Mouse (Mus musculus): ENCODE measurements around the gene Foxa1. TPM values are rescaled to one million over a fixed set of nuclear protein-coding genes. Genes with fewer than 3 reads are reported as not detected.

The Foxa1 gene
- total RNA-seq, 2 experiments from 2014 or later: not detected

GRCm38 (mm10) chr12:57542746-57543626, 3.7 kb downstream of the Foxa1 start:
- intact Hi-C loops (cut with DNase I): loop anchor here (5.0 to 10.0 kb wide), 3 partner anchors 258 to 1088 kb away; no protein-coding TSS in a partner anchor
- DNase-seq (ENCODE audit: low spot score in 2 of 2): no peak

DNA sequence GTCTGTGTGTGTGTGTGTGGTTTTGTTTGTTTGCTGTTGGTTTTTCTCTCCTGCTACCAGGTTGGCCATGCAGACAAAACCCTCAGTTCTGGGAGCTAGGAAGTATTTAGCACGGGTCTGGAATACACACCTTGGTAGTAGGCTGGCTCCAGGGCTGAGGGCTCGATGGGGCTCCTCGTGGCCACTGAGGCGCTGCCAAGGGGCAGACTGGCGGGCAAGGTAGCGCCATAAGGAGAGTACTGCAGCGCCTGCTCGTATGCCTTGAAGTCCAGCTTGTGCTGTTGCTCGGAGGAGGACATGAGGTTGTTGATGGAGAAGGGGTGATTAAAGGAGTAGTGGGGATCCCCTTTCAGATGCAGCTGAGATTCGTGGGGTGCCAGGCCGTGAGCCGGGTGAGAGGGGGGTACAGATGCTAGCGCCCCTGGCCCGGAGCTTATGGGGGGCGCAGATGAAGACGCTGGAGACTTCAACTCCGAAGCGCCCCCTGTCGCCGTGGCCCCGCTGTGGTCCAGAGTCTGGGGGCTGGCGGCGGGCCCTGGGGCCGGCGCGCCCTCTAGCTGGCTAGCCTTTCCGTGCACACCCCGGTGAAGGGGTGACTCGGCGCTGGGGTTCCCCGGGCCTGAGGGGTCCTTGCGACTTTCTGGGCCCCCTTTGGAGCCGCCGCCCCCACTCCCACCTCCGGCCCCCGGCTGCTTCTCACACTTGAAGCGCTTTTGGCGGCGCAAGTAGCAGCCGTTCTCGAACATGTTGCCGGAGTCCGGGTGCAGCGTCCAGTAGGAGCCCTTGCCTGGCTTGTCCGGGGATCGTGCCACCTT, 4.6 kb downstream of the Foxa1 start:
- intact Hi-C loops (cut with DNase I): loop anchor here (5.0 to 10.0 kb wide), 3 partner anchors 257 to 1087 kb away; no protein-coding TSS in a partner anchor

GRCm38 (mm10) chr12:57541118-57541517, 5.6 kb downstream of the Foxa1 start:
- DNase-seq (ENCODE audit: low spot score in 2 of 2): no peak
- intact Hi-C loops (cut with DNase I): loop anchor here (5.0 to 10.0 kb wide), 3 partner anchors 256 to 1086 kb away; no protein-coding TSS in a partner anchor

More for the DNA sequence above, 4.6 kb downstream of the Foxa1 start:
- DNase-seq (ENCODE audit: low spot score in 2 of 2): peak in 1 of 2 experiments; percentile 10

GRCm38 (mm10) chr12:57539551-57539985, 7.1 kb downstream of the Foxa1 start:
- peak in 1 of 2 experiments; percentile 16 for DNase-seq (ENCODE audit: low spot score in 2 of 2)
- intact Hi-C loops (cut with DNase I): loop anchor here (5.0 kb wide), 2 partner anchors 842 to 927 kb away; partner anchors contain the start of gene Nkx2-9

GRCm38 (mm10) chr12:57538588-57539550, 7.8 kb downstream of the Foxa1 start:
- peak in 1 of 2 experiments; percentile 30 for DNase-seq (ENCODE audit: low spot score in 2 of 2)
- intact Hi-C loops (cut with DNase I): loop anchor here (5.0 kb wide), 2 partner anchors 842 to 927 kb away; partner anchors contain the start of gene Nkx2-9

DNA sequence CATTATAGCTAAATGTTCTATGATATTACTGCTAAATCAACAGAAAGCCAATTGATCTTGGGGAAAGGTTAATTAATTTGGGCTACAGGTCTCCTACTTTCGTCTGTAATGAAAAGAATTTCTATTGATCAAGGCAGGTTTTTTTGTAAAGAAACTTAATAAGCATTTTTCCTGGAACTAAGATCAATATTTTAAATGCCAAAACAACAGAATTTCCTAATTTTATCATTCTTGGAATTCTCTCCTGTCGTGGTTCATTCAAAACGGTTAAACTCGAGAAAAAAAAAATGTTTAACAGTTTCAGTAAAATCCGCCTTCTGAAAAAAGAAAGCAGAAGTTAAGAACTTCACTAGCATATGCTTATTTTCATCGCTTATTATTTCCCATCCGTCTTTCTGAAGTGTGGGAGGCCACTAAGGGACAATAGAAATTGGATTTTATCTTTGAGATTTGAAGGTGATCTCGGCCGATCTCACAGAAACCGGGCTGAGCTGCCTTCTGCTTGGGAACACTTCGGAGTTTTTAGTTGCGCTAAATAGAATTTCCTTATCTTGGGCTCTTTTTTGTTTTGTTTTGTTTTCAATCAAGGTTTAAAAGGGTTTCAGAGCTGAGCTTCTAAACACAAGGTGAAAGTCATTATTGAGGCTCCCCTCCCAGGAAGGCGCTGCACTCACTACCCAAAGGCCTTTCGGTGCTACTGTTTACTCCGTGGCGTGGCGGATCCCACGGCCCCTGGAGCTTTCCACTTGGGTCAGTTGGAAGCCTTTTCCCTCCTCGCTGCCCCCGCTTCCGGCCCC, 8.7 kb downstream of the Foxa1 start:
- intact Hi-C loops (cut with DNase I): loop anchor here (5.0 kb wide), 2 partner anchors 841 to 926 kb away; partner anchors contain the start of gene Nkx2-9
- DNase-seq (ENCODE audit: low spot score in 2 of 2): no peak

- no peak for DNase-seq (ENCODE audit: low spot score in 2 of 2)
- intact Hi-C loops (cut with DNase I): loop anchor here (5.0 kb wide), 2 partner anchors 840 to 925 kb away; partner anchors contain the start of gene Nkx2-9
These were observed 9.6 kb downstream of the Foxa1 start for GRCm38 (mm10) chr12:57536909-57537670.

DNA sequence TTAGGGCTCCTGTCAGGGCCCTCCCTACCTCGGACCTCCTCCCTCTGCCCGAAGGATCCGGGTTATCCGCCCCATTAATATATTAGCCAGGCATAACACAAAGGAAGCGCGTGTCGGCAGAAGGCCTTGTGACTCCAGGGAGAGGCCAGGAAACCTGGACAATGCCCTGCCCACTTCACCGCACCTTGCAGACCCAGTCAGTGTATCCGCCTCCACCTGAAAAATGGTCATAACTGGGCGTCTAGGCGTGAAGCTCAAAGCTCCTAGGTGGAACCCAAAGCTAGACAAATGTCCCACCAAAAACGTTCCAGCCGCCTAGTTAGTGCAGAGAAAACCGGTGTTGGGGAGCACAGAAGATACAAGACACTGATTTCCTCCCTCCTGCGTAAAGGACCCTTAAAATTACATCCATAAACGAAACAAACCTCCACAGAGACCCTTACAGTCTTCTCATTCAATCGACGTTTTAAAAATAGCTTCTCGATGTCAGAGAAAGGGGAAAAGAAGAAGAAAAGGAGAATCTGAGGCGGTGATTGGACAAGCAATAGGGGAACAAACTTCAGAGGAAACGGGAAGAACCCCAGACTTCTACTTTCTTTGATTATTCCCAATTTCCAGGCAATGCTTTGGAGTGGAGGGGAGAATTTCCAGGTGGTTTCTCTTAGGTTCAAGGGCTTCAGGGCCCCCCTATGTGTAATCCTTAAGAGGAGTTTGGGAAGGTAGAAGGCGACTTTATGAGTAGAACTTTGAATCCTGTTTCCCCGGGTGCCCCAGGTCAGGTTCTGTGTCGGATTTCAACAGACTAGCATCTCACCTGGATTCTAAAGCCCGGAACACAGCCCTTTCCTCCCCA, 10.4 kb downstream of the Foxa1 start:
- no peak for DNase-seq (ENCODE audit: low spot score in 2 of 2)
- intact Hi-C loops (cut with DNase I): loop anchor here (5.0 kb wide), 2 partner anchors 839 to 924 kb away; partner anchors contain the start of gene Nkx2-9

DNA sequence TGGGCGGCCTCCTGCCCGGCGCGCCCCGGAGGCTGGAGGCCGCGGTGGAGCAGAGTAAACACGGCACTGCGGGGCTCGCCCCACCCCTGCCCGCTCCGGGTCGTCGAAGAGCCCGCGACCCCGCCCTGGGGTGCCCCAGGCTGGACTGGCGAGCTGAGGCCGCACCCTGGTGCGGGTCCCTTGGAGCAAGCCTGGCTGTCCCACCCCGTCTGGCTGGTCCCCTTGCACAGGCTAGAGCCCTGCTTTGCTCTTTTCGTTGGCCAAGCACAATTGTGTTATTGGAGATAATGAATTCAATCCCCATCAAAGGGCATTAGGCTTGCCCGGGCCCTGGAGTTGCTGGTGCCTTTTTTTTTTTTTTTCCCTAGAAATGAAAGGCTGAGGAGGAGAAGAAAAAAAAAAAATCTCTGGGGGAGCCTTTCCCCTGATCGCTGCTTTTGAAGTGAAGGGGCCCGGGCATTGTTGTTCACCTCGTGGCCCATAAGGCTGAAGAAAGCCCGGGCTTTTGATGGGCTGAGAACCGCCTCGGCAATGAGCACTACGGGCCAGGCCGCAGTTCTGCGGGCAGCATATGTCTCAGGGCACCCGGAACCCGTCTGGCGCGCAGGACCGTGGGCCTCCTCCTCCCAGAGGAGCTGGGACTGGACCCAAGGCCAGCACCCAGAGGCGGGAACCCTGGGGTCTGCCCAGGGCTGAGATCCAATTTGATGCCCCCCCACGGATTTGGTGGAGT, 11.7 kb downstream of the Foxa1 start:
- intact Hi-C loops (cut with DNase I): loop anchor here (5.0 kb wide), 2 partner anchors 838 to 923 kb away; partner anchors contain the start of gene Nkx2-9
- no peak for DNase-seq (ENCODE audit: low spot score in 2 of 2)

DNA sequence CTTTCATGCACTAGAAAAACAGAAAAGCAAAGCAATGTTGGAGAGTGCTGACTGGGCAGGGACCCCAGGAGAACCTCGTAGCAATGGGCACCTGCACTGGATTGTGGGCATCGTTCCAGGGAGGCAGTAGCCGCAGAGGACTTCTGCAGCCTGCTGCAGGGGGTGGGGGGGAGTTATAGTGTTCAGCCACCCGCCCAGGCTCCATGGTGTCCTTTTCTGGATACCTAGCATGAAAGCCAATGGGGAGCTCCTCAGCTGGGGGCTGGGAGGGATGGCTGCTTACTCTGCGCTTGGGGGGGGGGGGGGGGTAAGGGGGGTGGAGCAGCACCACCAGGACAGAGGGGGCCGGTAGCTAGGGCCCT, 12.2 kb downstream of the Foxa1 start:
- intact Hi-C loops (cut with DNase I): no loop called here
- no peak for DNase-seq (ENCODE audit: low spot score in 2 of 2)

DNA sequence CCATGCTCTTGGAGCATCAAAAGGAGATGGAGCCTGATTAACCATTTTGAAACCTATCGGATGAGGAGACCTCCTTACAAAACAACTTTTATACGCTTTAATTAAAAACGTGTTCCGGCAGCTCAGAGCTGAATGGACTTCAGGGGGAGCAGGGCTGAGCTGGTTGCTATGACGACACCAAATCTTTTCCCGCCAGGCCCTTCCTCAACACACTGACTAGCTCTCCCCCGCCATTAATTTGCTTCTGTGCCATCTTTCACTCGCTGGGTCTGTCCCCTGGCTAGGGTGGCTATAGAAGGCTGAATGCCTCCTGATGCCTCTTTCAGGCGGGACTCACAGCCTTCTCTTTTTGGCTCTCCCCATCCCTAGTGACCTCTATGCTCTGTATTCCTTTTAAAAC, 16.2 kb downstream of the Foxa1 start:
- intact Hi-C loops (cut with DNase I): no loop called here
- no peak for DNase-seq (ENCODE audit: low spot score in 2 of 2)

GRCm38 (mm10) chr12:57528335-57528734, 18.4 kb downstream of the Foxa1 start:
- DNase-seq (ENCODE audit: low spot score in 2 of 2): no peak
- intact Hi-C loops (cut with DNase I): no loop called here

GRCm38 (mm10) chr12:57515702-57516377, 30.9 kb downstream of the Foxa1 start:
- intact Hi-C loops (cut with DNase I): no loop called here
- DNase-seq (ENCODE audit: low spot score in 2 of 2): no peak

DNA sequence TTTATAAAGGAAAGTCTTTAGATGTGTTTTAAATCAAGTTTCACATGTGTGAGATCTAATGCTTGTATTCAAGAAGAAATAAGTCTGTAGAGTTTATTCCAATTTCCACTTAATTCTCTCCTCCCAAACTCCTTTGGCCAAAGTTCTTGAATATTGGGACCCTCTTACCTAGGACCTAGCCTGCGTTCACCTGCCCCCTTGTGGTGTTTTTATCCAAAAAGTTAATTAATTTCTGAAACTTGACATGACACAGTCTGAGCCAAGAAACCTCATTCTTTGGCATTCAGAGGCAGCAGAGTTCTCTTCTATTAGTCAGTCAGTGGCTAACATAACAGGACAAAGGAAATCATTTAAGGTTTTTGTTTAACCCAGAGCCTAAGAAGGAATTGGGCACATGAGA, 32.2 kb downstream of the Foxa1 start:
- DNase-seq (ENCODE audit: low spot score in 2 of 2): no peak
- intact Hi-C loops (cut with DNase I): no loop called here

- intact Hi-C loops (cut with DNase I): no loop called here
- no peak for DNase-seq (ENCODE audit: low spot score in 2 of 2)
These were observed 35.2 kb downstream of the Foxa1 start for GRCm38 (mm10) chr12:57511560-57511959.
